Mouse (Mus musculus) CD8-positive naive resting alpha-beta T cell, adult 2 months (primary cell): Measurements from ENCODE around the gene Olfr970.
"Not testable (repeated sequence)": the region's sequence is repeated elsewhere in the genome, so short reads cannot be mapped to it uniquely, and the experiment has no call there.

Source experiments
- DNase-seq, 2 experiments: peaks; one replicate each; pipeline ENCODE4 v3.0.0; 2022; ENCODE audit warnings: low read depth in 2 of 2, low spot score in 2 of 2

Gene Olfr970

GRCm38 (mm10) chr9:39808560-39808959 lies at the start of gene Olfr970:
Gene Olfr970, plus strand, starts transcription at chr9:39808860.
- DNase-seq: no peak

GRCm38 (mm10) chr9:39783153-39783552 lies 25.5 kb upstream of the Olfr970 start, which contains the start of gene Olfr968:
Gene Olfr968, minus strand, starts transcription at chr9:39783253.
- no peak for DNase-seq

GRCm38 (mm10) chr9:39790558-39790957 lies 18.1 kb upstream of the Olfr970 start, which contains the start of gene Olfr969:
Gene Olfr969, plus strand, starts transcription at chr9:39790945.
- DNase-seq: no peak

- DNase-seq: not testable (repeated sequence)
Observed at GRCm38 (mm10) chr9:39836576-39836975, 27.9 kb downstream of the Olfr970 start, which contains the start of gene Olfr971. Gene Olfr971, plus strand, starts transcription at chr9:39836876.

- no peak for DNase-seq
Observed at GRCm38 (mm10) chr9:39866122-39866521, 57.5 kb downstream of the Olfr970 start, which contains the start of gene Olfr972. Gene Olfr972, plus strand, starts transcription at chr9:39866422.
